Mouse (Mus musculus) common myeloid progenitor, adult 5-6 weeks (primary cell): ENCODE data around the gene Mrpl35. TPM values are rescaled to one million over a fixed set of nuclear protein-coding genes. Genes with fewer than 3 reads are reported as not detected.

ENCODE experiments used
- ATAC-seq: replicated peaks from 2 replicates; pipeline ENCODE4 v1.8.0; 2016; ENCODE audit warnings: low read depth, mild to moderate bottlenecking, moderate TSS enrichment, inconsistent platforms; ENCODE audit not compliant: poor library complexity, severe bottlenecking
- total RNA-seq: library from RNA; stranded (forward); fragments of 200-1000, 187-1606 nt; gene quantifications from 2 replicates; pipeline ENCODE4 v1.2.3, GENCODE M21; 2017

Gene Mrpl35
- total RNA-seq, 1 experiment from 2014 or later, result 42.1 TPM

- ATAC-seq, result no peak
Observed at GRCm38 (mm10) chr6:71801714-71802094, 25.1 kb downstream of the Mrpl35 start.

DNA sequence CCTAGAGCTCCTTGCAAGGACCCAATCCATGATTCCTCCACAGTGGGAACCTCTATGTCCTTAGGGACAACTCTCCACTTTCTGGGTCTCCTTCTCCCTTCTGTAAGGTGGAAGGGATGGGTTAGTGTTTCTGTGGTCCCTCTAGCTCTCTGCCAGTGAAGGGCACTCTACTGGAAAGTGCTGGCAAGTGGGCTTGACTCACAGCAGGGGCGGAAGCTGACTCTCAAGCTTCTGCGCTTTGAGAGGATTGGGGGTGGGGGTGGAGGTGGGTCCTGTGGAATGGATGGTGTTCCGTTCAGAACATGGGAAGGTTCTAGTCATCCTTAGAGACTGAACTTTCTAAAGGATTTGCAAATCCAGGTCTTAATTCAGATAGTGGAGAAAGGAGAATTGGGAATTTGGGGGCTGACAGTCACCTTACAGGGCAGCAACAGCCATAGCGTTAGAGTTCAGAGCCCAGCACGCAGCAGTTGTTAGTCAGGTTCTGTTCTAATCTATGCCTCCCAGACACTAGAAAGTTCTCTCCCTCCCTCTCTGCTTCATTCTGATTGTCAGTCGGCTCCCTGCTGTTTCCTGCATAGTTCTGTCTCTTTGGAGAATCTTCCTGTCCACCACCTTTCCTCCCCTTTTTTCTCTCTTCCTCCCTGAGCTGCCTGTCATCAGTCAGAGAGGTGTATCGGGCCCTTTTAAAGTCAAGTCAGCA is 25.6 kb downstream of the Mrpl35 start:
- no peak for ATAC-seq

- no peak for ATAC-seq
Observed at GRCm38 (mm10) chr6:71799391-71799790, 27.4 kb downstream of the Mrpl35 start.

DNA sequence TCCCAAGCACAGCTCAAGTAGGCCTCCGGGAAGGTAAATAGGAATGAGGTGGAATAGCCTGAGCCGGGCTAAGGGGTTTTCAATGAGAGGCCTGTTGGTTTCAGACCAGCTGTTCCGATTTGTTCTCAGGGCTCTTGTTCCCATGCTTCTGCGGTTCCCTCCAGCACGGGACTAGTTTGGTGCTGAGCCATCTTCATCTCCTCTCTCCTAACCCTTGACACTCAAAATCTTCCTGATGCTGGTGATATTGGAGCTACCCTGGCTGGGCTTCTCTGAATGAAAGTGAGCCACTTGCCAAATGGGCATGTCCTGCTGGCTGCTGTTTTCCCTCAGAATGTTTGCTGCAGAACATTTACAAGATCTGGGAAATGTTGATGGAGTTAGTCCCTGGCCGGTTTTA is 35.0 kb downstream of the Mrpl35 start:
- ATAC-seq, result no peak

DNA sequence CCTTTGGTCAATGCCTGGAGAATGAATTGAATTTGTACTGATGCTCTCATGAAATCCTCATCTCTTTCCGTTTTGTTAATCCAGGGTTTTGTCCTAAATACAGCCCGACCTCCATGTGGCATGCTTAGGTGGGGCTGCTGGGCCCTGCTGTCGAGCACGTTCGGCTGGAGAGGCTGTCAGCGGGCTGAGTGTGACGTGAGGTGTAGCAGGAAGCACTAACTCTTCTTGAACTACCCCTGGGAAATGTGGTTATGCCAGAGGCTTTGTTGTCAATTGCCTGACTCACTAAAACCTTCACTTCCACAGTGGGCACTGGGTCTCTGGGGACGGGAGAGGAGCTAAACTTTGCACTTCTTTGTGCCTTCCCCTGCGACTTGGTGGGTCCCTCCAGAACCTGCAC is 38.4 kb downstream of the Mrpl35 start:
- ATAC-seq, result no peak

DNA sequence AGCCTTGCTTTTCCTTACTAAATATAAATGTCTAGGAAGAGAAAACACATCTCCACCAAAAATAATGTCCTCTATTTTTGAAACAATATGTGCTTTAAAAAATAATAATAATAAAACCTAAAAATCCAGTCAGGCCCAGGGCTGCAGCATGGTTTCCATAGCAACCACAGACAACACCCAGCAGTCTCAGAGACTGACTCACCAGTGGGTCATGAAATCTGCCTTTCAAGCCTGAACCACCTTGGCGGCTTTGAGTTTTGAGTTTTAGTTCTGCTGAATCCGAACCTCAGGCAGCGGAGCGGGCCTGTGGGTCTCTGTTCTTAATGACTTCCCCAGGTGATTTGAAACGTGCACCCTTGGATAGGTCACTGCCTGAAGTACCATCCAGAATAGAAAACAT is 43.6 kb downstream of the Mrpl35 start:
- no peak for ATAC-seq

- ATAC-seq, result no peak
Observed at GRCm38 (mm10) chr6:71780431-71780830, 46.3 kb downstream of the Mrpl35 start.

DNA sequence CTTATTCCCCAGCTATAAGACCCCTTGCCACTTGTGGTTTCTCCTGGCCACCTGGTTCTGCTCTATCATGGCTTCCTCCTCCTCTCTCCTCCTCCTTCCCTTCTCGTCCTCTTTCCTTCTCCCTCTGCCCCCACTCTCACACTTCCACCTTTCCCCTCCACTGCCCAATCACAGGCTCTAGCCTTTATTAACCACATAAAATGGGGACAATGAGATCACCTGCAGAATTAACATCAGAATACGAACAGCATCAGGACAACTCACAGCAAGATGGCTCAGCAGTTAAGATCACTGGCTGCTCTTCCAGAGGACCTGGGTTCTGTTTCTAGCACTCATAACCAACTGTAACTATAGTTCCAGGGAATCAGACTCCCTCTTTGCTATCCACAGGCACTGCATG is 46.9 kb downstream of the Mrpl35 start:
- ATAC-seq, result no peak

- ATAC-seq, result no peak
Observed at GRCm38 (mm10) chr6:71778016-71778415, 48.8 kb downstream of the Mrpl35 start.

DNA sequence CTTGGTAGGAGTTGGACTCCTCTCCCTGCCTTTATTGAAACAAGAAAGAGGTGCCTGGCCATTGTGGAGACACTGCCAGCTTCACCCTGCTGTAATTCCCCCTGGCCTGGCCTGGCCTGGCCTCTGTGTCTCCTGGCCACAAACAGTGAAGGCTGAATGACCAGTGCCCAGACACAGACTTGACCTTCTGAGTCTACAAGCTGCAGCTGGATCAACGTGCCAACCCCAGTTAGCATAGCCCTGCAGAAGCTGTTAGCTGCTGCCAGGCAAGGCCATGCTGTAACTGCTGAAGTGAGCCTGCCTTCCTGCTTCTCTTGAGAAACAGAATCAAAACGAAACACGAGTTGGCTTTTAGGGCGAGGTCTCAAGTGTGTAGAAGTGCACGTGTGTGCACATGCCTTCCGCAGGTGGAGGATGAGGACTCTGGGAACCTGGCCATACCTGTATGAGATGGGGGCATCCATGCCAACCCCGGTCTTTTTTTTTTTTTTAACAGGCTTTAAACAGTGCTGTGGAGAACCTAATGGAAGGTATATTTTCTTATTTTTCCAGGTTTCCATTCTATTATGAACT is 54.0 kb downstream of the Mrpl35 start:
- ATAC-seq, result no peak

DNA sequence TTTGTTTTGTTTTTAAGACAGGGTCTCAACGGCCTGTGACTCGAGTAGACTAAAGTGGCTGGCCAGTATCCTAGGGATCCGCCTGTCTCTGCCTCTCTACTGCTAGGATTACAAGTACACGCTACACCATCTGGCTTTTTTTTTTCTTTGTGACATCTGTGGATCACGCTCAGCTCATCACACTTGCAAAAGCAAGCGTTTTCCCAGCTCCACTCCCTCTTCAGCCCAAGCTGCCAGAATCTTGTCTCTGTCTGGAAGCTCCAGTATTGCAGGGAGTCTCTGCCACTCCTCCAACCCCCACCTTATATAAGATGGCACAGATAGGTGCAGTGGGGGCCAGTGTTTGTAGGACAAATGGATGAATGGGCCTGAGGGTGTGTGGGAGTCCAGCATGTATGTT is 54.6 kb downstream of the Mrpl35 start:
- no peak for ATAC-seq

DNA sequence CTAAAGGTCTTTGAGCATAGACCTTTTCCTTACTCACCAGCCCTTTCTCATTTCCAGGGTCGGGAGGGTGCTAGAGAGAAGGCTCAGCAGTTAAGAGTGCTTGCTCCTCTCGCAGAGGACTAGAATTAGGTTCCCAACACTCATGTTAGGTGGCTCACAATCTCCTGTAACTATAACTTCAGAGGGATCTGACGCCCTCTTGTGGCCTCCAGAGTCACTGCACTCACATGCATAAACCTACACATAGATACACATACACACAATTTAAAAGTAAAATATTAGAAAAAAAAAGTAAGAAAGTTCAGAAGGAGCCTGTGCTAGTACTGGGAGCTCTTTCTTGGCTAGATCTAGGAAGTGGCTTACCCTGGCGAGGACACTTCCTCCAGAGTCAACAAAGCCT is 55.5 kb downstream of the Mrpl35 start:
- ATAC-seq, result no peak

- no peak for ATAC-seq
Observed at GRCm38 (mm10) chr6:71770856-71771255, 55.9 kb downstream of the Mrpl35 start.

DNA sequence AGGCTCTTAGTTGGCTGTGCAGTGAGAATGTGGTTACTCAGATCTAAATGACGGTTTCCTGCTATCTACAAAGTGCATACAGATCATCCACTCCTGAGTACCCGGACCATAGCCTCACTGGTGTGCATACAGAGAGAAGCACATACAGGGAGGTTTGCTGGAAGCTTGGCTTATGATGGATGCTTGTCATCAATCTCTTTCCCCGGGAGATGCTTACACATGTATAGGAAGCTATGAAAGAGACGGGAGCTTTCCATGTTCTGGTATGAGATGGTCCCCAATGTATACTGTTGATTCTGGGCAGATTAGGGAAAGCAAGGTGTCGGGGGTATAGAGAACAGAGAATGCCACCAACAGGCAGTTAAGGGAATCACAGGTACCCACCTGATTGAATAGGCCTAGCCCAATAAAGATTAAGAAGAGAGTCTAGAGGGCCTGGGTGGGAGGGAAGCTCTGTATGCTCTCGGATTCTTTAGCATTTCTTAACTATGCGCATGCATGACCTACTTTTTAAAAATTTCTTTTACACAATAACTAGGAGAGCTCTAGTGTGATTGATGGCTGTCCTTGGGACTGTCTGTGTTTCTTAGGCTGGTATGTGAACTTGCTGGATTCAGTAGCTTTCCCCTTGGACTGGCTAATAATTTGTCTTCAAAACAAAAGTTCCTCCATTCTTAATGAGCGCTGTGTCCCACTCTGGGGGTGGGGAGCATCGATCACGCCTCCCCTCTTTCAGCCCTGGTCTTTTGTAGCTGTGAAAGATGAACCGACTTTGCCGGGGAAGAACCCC is 56.7 kb downstream of the Mrpl35 start:
- no peak for ATAC-seq

DNA sequence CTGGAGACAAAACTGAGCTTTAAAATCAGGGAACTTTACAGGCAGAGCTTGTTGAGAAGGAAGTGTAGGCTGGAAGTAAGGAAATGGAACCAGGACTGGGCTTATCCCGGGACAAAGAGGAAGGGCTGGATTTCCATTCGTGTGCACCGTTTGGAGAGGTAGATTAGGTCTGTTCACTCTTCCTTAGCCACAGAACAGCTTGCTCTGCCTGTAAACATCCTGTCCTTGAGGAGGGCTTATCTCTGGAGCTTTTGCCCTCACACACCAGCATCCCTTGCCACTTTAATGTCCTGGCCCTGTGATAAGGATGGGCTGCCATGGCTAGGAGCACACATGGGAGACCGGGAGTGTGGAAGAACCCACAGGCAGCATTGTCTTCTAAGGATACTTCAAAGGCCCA is 59.0 kb downstream of the Mrpl35 start:
- ATAC-seq, result no peak

Other genes starting within 250 kb of the Mrpl35 start
- 47.0 and 58.3 TPM in 2 replicates for gene Kdm3a, start 194.0 kb downstream of the Mrpl35 start, total RNA-seq
- 0.53 and 0.73 TPM in 2 replicates for gene Reep1, start 119.4 kb downstream of the Mrpl35 start, total RNA-seq
- 127 and 157 TPM in 2 replicates for gene Immt, start 4.4 kb upstream of the Mrpl35 start, total RNA-seq
- 159 and 193 TPM in 2 replicates for gene Ptcd3, start 81.8 kb upstream of the Mrpl35 start, total RNA-seq
- 73.8 and 101 TPM in 2 replicates for gene Polr1a, start 82.1 kb upstream of the Mrpl35 start, total RNA-seq